Mouse (Mus musculus): Measurements from ENCODE around the gene Sema6d.

- no peak for TF ChIP-seq POLR2A (IDR thresholded peaks at IDR 0.05; ENCODE audit: insufficient read depth, low read depth, low read length)
- no peak for TF ChIP-seq CTCF (IDR thresholded peaks at IDR 0.05; ENCODE audit: insufficient read depth, low read depth, low read length)
Observed at GRCm38 (mm10) chr2:124397304-124397703, 307.5 kb downstream of the Sema6d start.

Data from olfactory bulb, adult 2 months (tissue).